Mouse (Mus musculus) layer of hippocampus, postnatal 14 days (tissue): ENCODE results near the gene Spsb4. TPM values are rescaled to one million over a fixed set of nuclear protein-coding genes. Genes with fewer than 3 reads are reported as not detected.

Experiments used
- DNase-seq, 2 experiments: peaks; one replicate each; pipeline ENCODE4 v3.0.0; 2021 to 2022; ENCODE audit warnings: low spot score in 2 of 2, mixed read lengths in 1 of 2
- total RNA-seq, 2 experiments: library from RNA; stranded (reverse); gene quantifications; 2 replicates each; pipeline ENCODE4 v1.2.3; 2021

The Spsb4 gene
- total RNA-seq, 2 experiments from 2014 or later = 5.7 to 6.9 TPM

- no peak for DNase-seq
Measured at GRCm38 (mm10) chr9:96909503-96909902, 109.1 kb downstream of the Spsb4 start.

GRCm38 (mm10) chr9:96908737-96909136, 109.9 kb downstream of the Spsb4 start:
- no peak for DNase-seq

GRCm38 (mm10) chr9:96904360-96905355, 114.0 kb downstream of the Spsb4 start:
- DNase-seq = no peak

GRCm38 (mm10) chr9:96899717-96900116, 118.9 kb downstream of the Spsb4 start:
- DNase-seq = no peak

GRCm38 (mm10) chr9:96899004-96899403, 119.6 kb downstream of the Spsb4 start:
- no peak for DNase-seq

GRCm38 (mm10) chr9:96896690-96897089, 122.0 kb downstream of the Spsb4 start:
- DNase-seq = no peak

GRCm38 (mm10) chr9:96893582-96893981, 125.1 kb downstream of the Spsb4 start:
- no peak for DNase-seq

Other genes starting within 250 kb of the Spsb4 start
- 10 to 100 TPM; 14.5 to 16.3 TPM for gene Pxylp1, start 126.2 kb downstream of the Spsb4 start, total RNA-seq
- 10 to 100 TPM; 88.7 to 92.7 TPM for gene Slc25a36, start 92.3 kb upstream of the Spsb4 start, total RNA-seq